ENCODE assay signal across 19 mouse cellular contexts in genomic region chr14:76332336-76332703, GRCm38 (mm10).
"Had no signal": no experiment of that assay in that cellular context is flagged by ENCODE, and none has a peak within 500 bp of the region (broad histone marks: within the 10 kb centered on the region; RNA-seq: fewer than 3 reads in every experiment).

No protein-coding gene starts in this region.

- H3K4me1 ChIP-seq: limb, embryonic 12.5 days; megakaryocyte, embryonic 14.5 days had no signal

- H3K4me3 ChIP-seq: limb, embryonic 12.5 days; megakaryocyte, embryonic 14.5 days had no signal

- H3K27me3 ChIP-seq: limb, embryonic 12.5 days; megakaryocyte, embryonic 14.5 days had no signal

- H3K27ac ChIP-seq: kidney, postnatal 0 days; limb, embryonic 12.5 days; liver, embryonic 14.5 days had no signal

- ATAC-seq: inflammation-experienced regulatory T-cells, adult 6 months; intestine, postnatal 0 days had no signal

- H3K4me2 ChIP-seq: limb, embryonic 12.5 days; lung, embryonic 14.5 days had no signal

- H3K36me3 ChIP-seq: limb, embryonic 12.5 days had no signal

- DNase-seq: kidney, adult 9 months; kidney, postnatal 36 days; layer of hippocampus, adult 9-11 months; layer of hippocampus, postnatal 36 days; liver; lung, postnatal 10 days; lung, postnatal 4 days; retina, postnatal 1 day; right cerebral cortex, postnatal 4 days; spleen, adult 18-20 months; thymus, adult 18-20 months; thymus, postnatal 25 days had no signal

- H3K9ac ChIP-seq: limb, embryonic 12.5 days; liver, embryonic 14.5 days; lung, embryonic 14.5 days had no signal

- H3K9me3 ChIP-seq: limb, embryonic 12.5 days had no signal
